Mouse (Mus musculus) olfactory bulb, adult 2 months (tissue): ENCODE measurements around the gene Rasd2. TPM values are rescaled to one million over a fixed set of nuclear protein-coding genes. Genes with fewer than 3 reads are reported as not detected.

Source experiments
- H3K27ac ChIP-seq: fragments of 200-500 bp; 2 replicates; pipeline ENCODE4 v1.5.1; 2012; ENCODE audit warnings: low read depth, low read length; ENCODE audit not compliant: insufficient read depth
- H3K4me1 ChIP-seq: fragments of 200-500 bp; 2 replicates; pipeline ENCODE4 v1.6.1; 2012; ENCODE audit warnings: low read length; ENCODE audit not compliant: control insufficient read depth, insufficient read depth
- H3K4me3 ChIP-seq: fragments of 200-500 bp; 2 replicates; pipeline ENCODE4 v1.5.1; 2012; ENCODE audit warnings: mild to moderate bottlenecking, low read depth, low read length, moderate library complexity; ENCODE audit not compliant: insufficient read depth
- CTCF ChIP-seq: fragments of 200-500 bp; IDR thresholded peaks from 2 replicates; pipeline ENCODE4 v1.5.1; 2012; ENCODE audit warnings: low read depth, mild to moderate bottlenecking, low read length, moderate library complexity; ENCODE audit not compliant: insufficient read depth
- POLR2A ChIP-seq: fragments of 200-500 bp; IDR thresholded peaks from 2 replicates; pipeline ENCODE4 v1.6.1; 2012; ENCODE audit warnings: mild to moderate bottlenecking, low read depth, low read length, moderate library complexity; ENCODE audit not compliant: insufficient read depth
- WGBS: fragments of 180-500 bp; shearing (Covaris S2); methylation state at CpG from one replicate; pipeline ENCODE4 v1.1.7; 2018; 5-methylcytosine and 5-hydroxymethylcytosine counted together
- polyA plus RNA-seq: library from polyadenylated mRNA; stranded (reverse); fragments of >200 nt; gene quantifications from 2 replicates; pipeline ENCODE4 v1.2.4, GENCODE M21; 2012; ENCODE audit warnings: low replicate concordance; ENCODE audit not compliant: missing spikeins, insufficient read depth, insufficient read length

Rasd2 gene
- polyA plus RNA-seq, 1 experiment: not detected

DNA sequence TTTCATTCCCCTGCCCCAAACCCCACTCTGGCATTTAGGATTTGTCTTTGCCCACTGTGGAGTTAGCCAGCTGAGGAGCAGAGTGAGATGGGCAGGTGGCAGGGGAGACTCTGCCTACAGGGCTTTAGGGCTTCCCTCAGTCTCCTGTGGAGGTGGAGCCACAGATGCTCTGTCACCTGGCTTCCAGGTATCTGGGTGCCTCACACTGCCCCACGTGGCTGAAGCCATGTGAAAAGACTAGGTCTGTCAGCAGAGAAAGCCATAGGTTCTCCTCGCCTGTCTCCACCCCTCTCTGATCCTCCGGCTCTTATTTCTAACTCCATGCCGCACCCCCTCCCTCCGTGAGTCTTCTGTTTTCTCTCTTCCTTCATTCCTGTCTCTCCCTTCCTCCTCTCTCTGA is 2.2 kb downstream of the Rasd2 start:
- TF ChIP-seq CTCF: no peak
- TF ChIP-seq POLR2A: no peak
- no peak overlapping the region for H3K27ac ChIP-seq
- no peak overlapping the region for H3K4me3 ChIP-seq
- WGBS: 47% methylated on average over 5 of the region's 5 CpGs
- peaks cover 21% of the 10 kb centered on the region for H3K4me1 ChIP-seq

GRCm38 (mm10) chr8:75216886-75217285 is 3.1 kb downstream of the Rasd2 start:
- Histone ChIP-seq H3K27ac (no peak overlapping the region), H3K4me3 (no peak overlapping the region), H3K4me1 (peaks cover 21% of the 10 kb centered on the region)
- no peak for TF ChIP-seq CTCF
- no peak for TF ChIP-seq POLR2A
- 83% methylated on average over 8 of the region's 8 CpGs for WGBS

DNA sequence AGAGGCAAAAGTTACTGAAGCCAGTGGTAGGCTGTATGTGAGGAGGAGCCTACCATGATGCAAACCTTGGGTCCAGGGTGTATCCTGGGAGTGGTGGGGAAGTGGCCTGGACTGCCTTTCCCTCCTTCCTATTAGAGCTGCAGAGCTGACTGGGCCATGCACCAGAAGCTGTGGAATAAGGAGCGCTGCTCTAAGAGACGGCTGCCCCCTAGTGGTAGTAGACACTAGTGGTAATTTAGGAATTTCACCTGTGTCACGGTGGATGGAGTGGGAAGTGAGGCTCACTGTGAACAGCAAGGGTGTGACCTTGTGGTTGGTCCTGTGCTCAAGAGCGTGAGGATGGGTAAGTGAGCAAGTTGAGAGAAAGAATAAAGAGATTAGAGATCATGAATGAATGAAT is 4.2 kb downstream of the Rasd2 start:
- TF ChIP-seq POLR2A (no peak), CTCF (peak; percentile 64)
- WGBS: 17% methylated on average over 4 of the region's 4 CpGs
- Histone ChIP-seq H3K4me1 (peaks cover 16% of the 10 kb centered on the region), H3K4me3 (no peak overlapping the region), H3K27ac (no peak overlapping the region)

- Histone ChIP-seq H3K4me3 (no peak overlapping the region), H3K4me1 (no peaks in the 10 kb centered on the region), H3K27ac (no peak overlapping the region)
- WGBS: 37% methylated on average over 5 of the region's 5 CpGs
- TF ChIP-seq POLR2A (no peak), CTCF (no peak)
Observed at GRCm38 (mm10) chr8:75219877-75220738, 6.4 kb downstream of the Rasd2 start.

- 58% methylated on average over 5 of the region's 5 CpGs for WGBS
- H3K4me1 ChIP-seq: no peaks in the 10 kb centered on the region
Observed at GRCm38 (mm10) chr8:75222665-75223064, 8.9 kb downstream of the Rasd2 start.

DNA sequence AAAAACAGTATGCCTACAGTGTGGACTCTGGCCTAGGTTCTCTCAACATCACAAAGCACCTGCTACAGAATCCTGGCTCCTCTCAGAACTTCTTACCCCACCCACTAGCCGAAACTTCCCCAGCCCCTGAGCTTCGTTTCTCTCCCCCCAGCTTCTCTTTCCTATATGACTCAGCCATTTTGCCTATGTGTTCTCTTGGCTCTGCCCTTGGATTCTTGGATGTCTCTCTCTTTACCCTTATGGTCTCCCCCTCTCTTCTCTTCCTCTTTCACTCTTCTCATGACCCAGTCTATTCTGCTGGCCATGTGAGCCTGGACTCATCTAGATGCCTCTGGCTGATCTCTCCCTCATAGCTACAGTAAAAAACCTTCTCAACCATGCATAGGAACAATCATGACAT is 13.0 kb downstream of the Rasd2 start:
- H3K4me3 ChIP-seq: no peak overlapping the region
- H3K4me1 ChIP-seq: no peaks in the 10 kb centered on the region
- no peak overlapping the region for H3K27ac ChIP-seq
- WGBS: 83% methylated on average over 2 of the region's 2 CpGs
- TF ChIP-seq CTCF (no peak), POLR2A (no peak)

More at GRCm38 (mm10) chr8:75222665-75223064, 8.9 kb downstream of the Rasd2 start:
- no peak for TF ChIP-seq CTCF
- no peak for TF ChIP-seq POLR2A
- no peak overlapping the region for H3K27ac ChIP-seq
- no peak overlapping the region for H3K4me3 ChIP-seq

DNA sequence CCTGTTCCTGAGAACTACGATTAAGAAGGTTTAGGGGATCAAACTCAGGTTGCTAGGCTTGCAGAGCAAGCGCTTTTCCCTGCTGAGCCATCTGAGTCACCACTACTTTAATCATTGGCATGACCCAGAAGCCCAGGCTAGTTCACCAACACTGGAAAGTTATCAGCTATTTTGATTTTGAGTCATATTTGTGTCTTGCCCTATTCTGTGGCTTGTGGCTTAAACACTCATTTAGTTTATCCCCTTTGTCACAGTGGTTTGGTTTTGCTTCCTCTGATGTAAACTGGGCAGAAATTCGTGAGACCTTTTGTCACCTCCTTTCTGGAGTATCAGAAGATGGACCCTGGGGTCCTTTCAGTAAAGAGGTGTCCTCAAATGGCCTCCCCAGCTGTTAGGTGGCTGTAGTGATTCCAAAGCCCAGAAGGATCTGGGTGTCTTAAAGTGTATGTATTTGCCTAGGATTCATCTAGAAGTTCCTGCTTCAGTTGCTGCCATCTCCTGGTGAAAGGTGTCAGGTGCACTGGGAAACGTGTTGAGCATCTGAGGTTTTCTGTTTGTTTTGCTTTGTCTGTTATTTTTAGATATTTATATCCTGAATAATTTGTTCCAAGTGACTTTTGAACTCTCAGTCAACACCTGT is 20.3 kb downstream of the Rasd2 start:
- WGBS: 59% methylated on average over 4 of the region's 4 CpGs

DNA sequence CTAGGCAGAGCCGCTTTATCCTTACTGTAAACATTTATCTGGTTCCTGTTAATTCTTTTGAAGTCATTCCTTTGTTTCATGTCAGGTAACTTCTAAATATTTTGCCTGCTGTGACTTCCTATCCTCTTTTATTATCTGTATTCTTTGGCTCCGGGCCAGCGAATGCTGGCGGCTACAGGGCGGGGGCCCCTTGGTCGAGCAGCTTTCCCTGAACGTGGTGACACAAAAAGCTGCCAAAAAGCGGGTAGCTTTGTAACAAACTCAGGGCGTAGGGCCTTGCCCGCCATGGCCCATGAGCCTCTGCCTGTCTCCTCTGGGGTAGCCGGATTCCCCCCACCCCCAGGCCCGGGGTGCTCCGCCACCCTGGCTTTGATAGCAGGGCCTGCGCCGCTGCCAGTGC is 33.6 kb downstream of the Rasd2 start:
- no peak overlapping the region for H3K4me3 ChIP-seq
- H3K27ac ChIP-seq: no peak overlapping the region
- WGBS: 90% methylated on average over 15 of the region's 15 CpGs
- no peaks in the 10 kb centered on the region for H3K4me1 ChIP-seq
- no peak for TF ChIP-seq POLR2A
- no peak for TF ChIP-seq CTCF

More for the DNA sequence above, 20.3 kb downstream of the Rasd2 start:
- H3K4me3 ChIP-seq: no peak overlapping the region
- no peak overlapping the region for H3K27ac ChIP-seq
- TF ChIP-seq CTCF: no peak
- TF ChIP-seq POLR2A: no peak
- H3K4me1 ChIP-seq: no peaks in the 10 kb centered on the region

DNA sequence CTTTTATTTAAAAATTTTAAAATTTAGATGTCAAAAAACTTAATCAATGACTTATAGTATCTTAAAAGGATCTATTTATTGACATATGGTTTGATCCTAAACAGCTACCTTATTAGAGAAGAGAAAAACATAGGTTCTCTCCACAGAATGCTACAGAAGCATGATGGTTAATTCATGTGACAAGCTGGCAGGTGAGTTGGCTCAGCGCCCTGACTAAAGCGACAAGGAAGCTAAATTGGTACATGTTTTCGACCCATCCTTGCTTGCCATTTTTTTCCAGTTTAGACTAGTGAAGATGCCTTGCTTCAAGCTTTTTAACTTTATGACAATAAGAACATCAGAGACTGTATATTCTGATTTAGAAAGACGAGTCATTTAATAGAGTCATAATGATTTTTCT is 35.4 kb downstream of the Rasd2 start:
- no peak overlapping the region for H3K27ac ChIP-seq
- H3K4me1 ChIP-seq: no peaks in the 10 kb centered on the region
- no peak for TF ChIP-seq POLR2A
- no peak for TF ChIP-seq CTCF
- H3K4me3 ChIP-seq: no peak overlapping the region
- WGBS: 92% methylated on average over 4 of the region's 4 CpGs
